Mouse (Mus musculus): Measurements from ENCODE around the gene Sp6. TPM values are rescaled to one million over a fixed set of nuclear protein-coding genes. Genes with fewer than 3 reads are reported as not detected.

The Sp6 gene
- total and polyA plus RNA-seq, 3 experiments = 10.1 to 65.5 (median 18.4) TPM

- TF ChIP-seq KAT2A (IDR thresholded peaks at IDR 0.05; ENCODE audit: insufficient replicate concordance, low read length) = peak; percentile 51; the same call in 1 of the 2 replicates
- TF ChIP-seq RCOR1 (conservative IDR thresholded peaks at IDR 0.05; ENCODE audit: low read depth, low read length) = peak; percentile 62; the same call in 1 of the 2 replicates
- TF ChIP-seq ZMIZ1 (IDR thresholded peaks at IDR 0.05; ENCODE audit: low read depth, low read length) = no peak
- peak; percentile 95 for TF ChIP-seq BHLHE40 (IDR thresholded peaks at IDR 0.05; ENCODE audit: low read depth, low read length)
- peak; percentile 89 for TF ChIP-seq MXI1 (IDR thresholded peaks at IDR 0.05; ENCODE audit: low read depth, low read length)
- TF ChIP-seq GABPA (IDR thresholded peaks at IDR 0.05; ENCODE audit: insufficient replicate concordance, low read depth, low read length) = no peak
- peak; percentile 91 for TF ChIP-seq USF1 (IDR thresholded peaks at IDR 0.05; ENCODE audit: low read depth, low read length)
- TF ChIP-seq RAD21 (IDR thresholded peaks at IDR 0.05; ENCODE audit: low read depth, low read length) = no peak; the same call in 1 of the 2 replicates
- no peak for TF ChIP-seq PAX5 (IDR thresholded peaks at IDR 0.05; ENCODE audit: low read length)
- TF ChIP-seq SMC3 (IDR thresholded peaks at IDR 0.05; ENCODE audit: low read depth, low read length) = no peak
- TF ChIP-seq POLR2AphosphoS2 (IDR thresholded peaks at IDR 0.05; ENCODE audit: low read depth, low read length) = 0 out of 2 replicates have a peak, but pooled peaks have one; percentile 65
- no peak for TF ChIP-seq E2F4 (IDR thresholded peaks at IDR 0.05; ENCODE audit: insufficient replicate concordance, low read depth, low read length)
Measured at GRCm38 (mm10) chr11:96987873-96988655, 25.1 kb upstream of the Sp6 start (continued).

GRCm38 (mm10) chr11:96991501-96991900 lies 21.7 kb upstream of the Sp6 start:
- no peaks in the 10 kb centered on the region for H3K27me3 ChIP-seq (replicated peaks)
- in situ Hi-C loops (cut with MboI; ENCODE audit: low pct_ligation_motif_present, low pct_unique_long_range_greater_than_20kb, low sequenced_read_pairs) = no loop called here
- H3K36me3 ChIP-seq (replicated peaks in 1 of 2; ENCODE audit: control insufficient read depth in 1 of 2, insufficient read depth in 1 of 2, low read length in 1 of 2) = peaks cover 0 to 6% of the 10 kb centered on the region in 2 experiments
- DNase-seq (ENCODE audit: extremely low read depth) = no peak
- H3K9me3 ChIP-seq (replicated peaks; ENCODE audit: low read length) = no peaks in the 10 kb centered on the region
- H3K4me1 ChIP-seq (ENCODE audit: control insufficient read depth in 1 of 2, insufficient read depth in 2 of 2) = peaks cover 59 to 93% of the 10 kb centered on the region in 2 experiments
- TF ChIP-seq POLR2AphosphoS2 (IDR thresholded peaks at IDR 0.05; ENCODE audit: low read depth, low read length) (no peak), USF2 (conservative IDR thresholded peaks at IDR 0.05; ENCODE audit: low read depth, low read length) (no peak), UBTF (IDR thresholded peaks at IDR 0.05; ENCODE audit: low read depth, low read length) (no peak), PAX5 (IDR thresholded peaks at IDR 0.05; ENCODE audit: low read length) (no peak), ZMIZ1 (IDR thresholded peaks at IDR 0.05; ENCODE audit: low read depth, low read length) (no peak)
- no peak overlapping the region; the same call in 1 of the 2 replicates for H3K9ac ChIP-seq (ENCODE audit: insufficient read depth, low read depth)
- no peak overlapping the region for H3K4me2 ChIP-seq (ENCODE audit: insufficient read depth, low read depth, poor library complexity, severe bottlenecking)
- H3K27ac ChIP-seq (ENCODE audit: insufficient read depth, low read depth) = peak overlapping the region; percentile 88; the same call in 1 of the 2 replicates
- no peak overlapping the region for H3K4me3 ChIP-seq (replicated peaks in 1 of 3; ENCODE audit: low read depth in 2 of 3, low read length in 2 of 3, poor library complexity in 1 of 3)
- no peaks in the 10 kb centered on the region for H3K79me2 ChIP-seq (replicated peaks; ENCODE audit: control insufficient read depth, extremely low read depth, insufficient read depth, poor library complexity, severe bottlenecking)
- dilution Hi-C loops (cut with MboI; ENCODE audit: extremely low pct_ligation_motif_present, extremely low pct_unique_long_range_greater_than_20kb, low sequenced_read_pairs) = no loop called here

GRCm38 (mm10) chr11:96992722-96993311 lies 20.4 kb upstream of the Sp6 start:
- H3K36me3 ChIP-seq (replicated peaks in 1 of 2; ENCODE audit: control insufficient read depth in 1 of 2, insufficient read depth in 1 of 2, low read length in 1 of 2) = peaks cover 0 to 6% of the 10 kb centered on the region in 2 experiments
- in situ Hi-C loops (cut with MboI; ENCODE audit: low pct_ligation_motif_present, low pct_unique_long_range_greater_than_20kb, low sequenced_read_pairs) = no loop called here
- no peaks in the 10 kb centered on the region for H3K9me3 ChIP-seq (replicated peaks; ENCODE audit: low read length)
- no peaks in the 10 kb centered on the region for H3K27me3 ChIP-seq (replicated peaks)
- H3K27ac ChIP-seq (ENCODE audit: insufficient read depth, low read depth) = peak overlapping the region; percentile 88
- peaks cover 49 to 86% of the 10 kb centered on the region in 2 experiments for H3K4me1 ChIP-seq (ENCODE audit: control insufficient read depth in 1 of 2, insufficient read depth in 2 of 2)
- peak overlapping the region; percentile 22 for H3K9ac ChIP-seq (ENCODE audit: insufficient read depth, low read depth)
- H3K79me2 ChIP-seq (replicated peaks; ENCODE audit: control insufficient read depth, extremely low read depth, insufficient read depth, poor library complexity, severe bottlenecking) = no peaks in the 10 kb centered on the region
- DNase-seq (ENCODE audit: extremely low read depth) = peak; percentile 86
- peak overlapping the region; percentile 63 for H3K4me2 ChIP-seq (ENCODE audit: insufficient read depth, low read depth, poor library complexity, severe bottlenecking)
- dilution Hi-C loops (cut with MboI; ENCODE audit: extremely low pct_ligation_motif_present, extremely low pct_unique_long_range_greater_than_20kb, low sequenced_read_pairs) = no loop called here
- H3K4me3 ChIP-seq (replicated peaks in 1 of 3; ENCODE audit: low read depth in 2 of 3, low read length in 2 of 3, poor library complexity in 1 of 3) = peak overlapping the region in 1 of 3 experiments; percentile 14
- TF ChIP-seq TCF12 (IDR thresholded peaks at IDR 0.05; ENCODE audit: low read depth, low read length) = peak; percentile 70; the same call in 1 of the 2 replicates
- TF ChIP-seq ETS1 (conservative IDR thresholded peaks at IDR 0.05; ENCODE audit: low read depth, low read length) = peak; percentile 74
- peak; percentile 62; the same call in 1 of the 2 replicates for TF ChIP-seq MEF2A (IDR thresholded peaks at IDR 0.05; ENCODE audit: borderline replicate concordance, low read depth, low read length)
- no peak for TF ChIP-seq USF1 (IDR thresholded peaks at IDR 0.05; ENCODE audit: low read depth, low read length)
- TF ChIP-seq POLR2A (IDR thresholded peaks at IDR 0.05; ENCODE audit: low read depth, low read length) = peak; percentile 69
- peak; percentile 35 for TF ChIP-seq HCFC1 (IDR thresholded peaks at IDR 0.05; ENCODE audit: low read depth, low read length)
- TF ChIP-seq PAX5 (IDR thresholded peaks at IDR 0.05; ENCODE audit: low read length) = no peak
- 0 out of 2 replicates have a peak, but pooled peaks have one; percentile 17 for TF ChIP-seq CHD2 (IDR thresholded peaks at IDR 0.05; ENCODE audit: low read length)
- TF ChIP-seq MAFK (IDR thresholded peaks at IDR 0.05; ENCODE audit: insufficient replicate concordance, low read length) = peak; percentile 21; the same call in 1 of the 2 replicates
- no peak for TF ChIP-seq POLR2AphosphoS2 (IDR thresholded peaks at IDR 0.05; ENCODE audit: low read depth, low read length)
- peak; percentile 54; the same call in 1 of the 2 replicates for TF ChIP-seq MAX (IDR thresholded peaks at IDR 0.05; ENCODE audit: low read length)
- no peak for TF ChIP-seq ZC3H11A (IDR thresholded peaks at IDR 0.05; ENCODE audit: low read depth, low read length)
- peak; percentile 89 for TF ChIP-seq MAZ (IDR thresholded peaks at IDR 0.05; ENCODE audit: low read depth, low read length)
- TF ChIP-seq NELFE (IDR thresholded peaks at IDR 0.05; ENCODE audit: low read depth, low read length) = 0 out of 2 replicates have a peak, but pooled peaks have one; percentile 46
- peak; percentile 48 for TF ChIP-seq MYC (IDR thresholded peaks at IDR 0.05; ENCODE audit: low read depth, low read length)
